Mouse (Mus musculus) kidney, embryonic 16.5 days (tissue): ENCODE data around the gene 4933425L06Rik. TPM values are rescaled to one million over a fixed set of nuclear protein-coding genes. Genes with fewer than 3 reads are reported as not detected.

Source experiments
- ATAC-seq: fragments of 200-750 bp; cut with Nextera tagmentation; 2 replicates; pipeline ENCODE4 v1.8.0; 2017; ENCODE audit warnings: moderate TSS enrichment; ENCODE audit not compliant: low FRiP score, low TSS enrichment
- H3K27ac ChIP-seq: fragments of 300-500 bp; sonication (generic); 2 replicates; pipeline ENCODE4 v1.5.1; 2014; ENCODE audit warnings: low read length
- H3K27me3 ChIP-seq: fragments of 300-500 bp; sonication (generic); 2 replicates; pipeline ENCODE4 v1.6.1; 2014; ENCODE audit warnings: low read length, control low read depth, mixed read lengths; ENCODE audit not compliant: insufficient read depth
- H3K36me3 ChIP-seq: fragments of 300-500 bp; sonication (generic); 2 replicates; pipeline ENCODE4 v1.6.1; 2014; ENCODE audit warnings: low read length, control low read depth, mixed read lengths; ENCODE audit not compliant: insufficient read depth
- H3K4me1 ChIP-seq: fragments of 300-500 bp; sonication (generic); 2 replicates; pipeline ENCODE4 v1.6.1; 2014; ENCODE audit warnings: low read length, control low read depth, mixed read lengths; ENCODE audit not compliant: insufficient read depth
- H3K4me2 ChIP-seq: fragments of 300-500 bp; sonication (generic); replicated peaks from 2 replicates; pipeline ENCODE4 v1.6.1; 2014; ENCODE audit warnings: low read depth, low read length
- H3K4me3 ChIP-seq: fragments of 300-500 bp; sonication (generic); 2 replicates; pipeline ENCODE4 v1.5.1; 2014; ENCODE audit warnings: mild to moderate bottlenecking, low read length
- H3K9ac ChIP-seq: fragments of 300-500 bp; sonication (generic); replicated peaks from 2 replicates; pipeline ENCODE4 v1.6.1; 2014; ENCODE audit warnings: low read length
- H3K9me3 ChIP-seq: fragments of 300-500 bp; sonication (generic); 2 replicates; pipeline ENCODE4 v1.6.1; 2016; ENCODE audit warnings: low read length, control low read depth
- WGBS: fragments of 180-500 bp; shearing (Covaris S2); extraction: QIAGEN DNeasy Blood & Tissue Kit; methylation state at CpG from one replicate; pipeline ENCODE4 v1.1.7; 2014; 5-methylcytosine and 5-hydroxymethylcytosine counted together
- polyA plus RNA-seq: library from polyadenylated mRNA; unstranded; fragments of >200 nt; fragmentation: Nextera tagmentation; extraction: Ambion mirVana; gene quantifications from 2 replicates; pipeline ENCODE4 v1.2.1, GENCODE M21; 2015

Gene 4933425L06Rik
- polyA plus RNA-seq, 1 experiment from 2014 or later: not detected

- Histone ChIP-seq H3K36me3 (no peaks in the 10 kb centered on the region), H3K4me3 (no peak overlapping the region), H3K9me3 (no peaks in the 10 kb centered on the region), H3K27ac (no peak overlapping the region), H3K4me2 (no peak overlapping the region), H3K9ac (no peak overlapping the region), H3K27me3 (no peaks in the 10 kb centered on the region), H3K4me1 (no peaks in the 10 kb centered on the region)
- no peak for ATAC-seq
- WGBS: 81% methylated on average over 6 of the region's 6 CpGs
These were observed 48.2 kb downstream of the 4933425L06Rik start for GRCm38 (mm10) chr13:105130080-105130479.

- Histone ChIP-seq H3K27ac (no peak overlapping the region), H3K9me3 (no peaks in the 10 kb centered on the region), H3K27me3 (no peaks in the 10 kb centered on the region), H3K4me3 (no peak overlapping the region), H3K9ac (no peak overlapping the region), H3K4me2 (no peak overlapping the region), H3K4me1 (no peaks in the 10 kb centered on the region), H3K36me3 (no peaks in the 10 kb centered on the region)
- ATAC-seq: peak; percentile 73; the same call in 1 of the 2 replicates
- 38% methylated on average over 6 of the region's 6 CpGs for WGBS
These were observed 50.4 kb downstream of the 4933425L06Rik start for GRCm38 (mm10) chr13:105132370-105132769.

- H3K27me3 ChIP-seq: no peaks in the 10 kb centered on the region
- no peak overlapping the region for H3K4me2 ChIP-seq
- H3K9me3 ChIP-seq: no peaks in the 10 kb centered on the region
- no peak; the same call in 1 of the 2 replicates for ATAC-seq
- WGBS: 76% methylated on average over 2 of the region's 2 CpGs
- no peaks in the 10 kb centered on the region for H3K4me1 ChIP-seq
- H3K27ac ChIP-seq: no peak overlapping the region
- H3K36me3 ChIP-seq: no peaks in the 10 kb centered on the region
- H3K4me3 ChIP-seq: no peak overlapping the region
- H3K9ac ChIP-seq: no peak overlapping the region
These were observed 50.9 kb downstream of the 4933425L06Rik start for GRCm38 (mm10) chr13:105132776-105133175.

- ATAC-seq: no peak
- Histone ChIP-seq H3K9me3 (no peaks in the 10 kb centered on the region), H3K4me1 (no peaks in the 10 kb centered on the region), H3K36me3 (no peaks in the 10 kb centered on the region), H3K9ac (no peak overlapping the region), H3K4me2 (no peak overlapping the region), H3K27me3 (no peaks in the 10 kb centered on the region), H3K27ac (no peak overlapping the region), H3K4me3 (no peak overlapping the region)
- 62% methylated on average over 5 of the region's 5 CpGs for WGBS
These were observed 52.5 kb downstream of the 4933425L06Rik start for GRCm38 (mm10) chr13:105134397-105134796.

- ATAC-seq: no peak
- Histone ChIP-seq H3K4me1 (no peaks in the 10 kb centered on the region), H3K4me2 (no peak overlapping the region), H3K27me3 (no peaks in the 10 kb centered on the region), H3K9ac (no peak overlapping the region), H3K9me3 (no peaks in the 10 kb centered on the region), H3K4me3 (no peak overlapping the region), H3K27ac (no peak overlapping the region), H3K36me3 (no peaks in the 10 kb centered on the region)
- 76% methylated on average over 4 of the region's 4 CpGs for WGBS
These were observed 58.0 kb downstream of the 4933425L06Rik start for GRCm38 (mm10) chr13:105139881-105140280.

GRCm38 (mm10) chr13:105146827-105147226 lies 64.9 kb downstream of the 4933425L06Rik start:
- Histone ChIP-seq H3K36me3 (no peaks in the 10 kb centered on the region), H3K9me3 (no peaks in the 10 kb centered on the region), H3K4me2 (no peak overlapping the region), H3K27ac (no peak overlapping the region), H3K4me1 (no peaks in the 10 kb centered on the region), H3K27me3 (no peaks in the 10 kb centered on the region), H3K9ac (no peak overlapping the region), H3K4me3 (no peak overlapping the region)
- ATAC-seq: no peak
- WGBS: 45% methylated on average over 1 of the region's 1 CpGs

GRCm38 (mm10) chr13:105147795-105148418 lies 66.0 kb downstream of the 4933425L06Rik start:
- Histone ChIP-seq H3K27ac (no peak overlapping the region), H3K4me1 (no peaks in the 10 kb centered on the region), H3K4me2 (no peak overlapping the region), H3K27me3 (no peaks in the 10 kb centered on the region), H3K36me3 (no peaks in the 10 kb centered on the region), H3K9me3 (no peaks in the 10 kb centered on the region), H3K9ac (no peak overlapping the region), H3K4me3 (no peak overlapping the region)
- 56% methylated on average over 4 of the region's 4 CpGs for WGBS
- peak; percentile 80 for ATAC-seq

- H3K9ac ChIP-seq: no peak overlapping the region
- no peak for ATAC-seq
- no peak overlapping the region for H3K4me3 ChIP-seq
- H3K27ac ChIP-seq: no peak overlapping the region
- no peaks in the 10 kb centered on the region for H3K4me1 ChIP-seq
- no peak overlapping the region for H3K4me2 ChIP-seq
- no peaks in the 10 kb centered on the region for H3K36me3 ChIP-seq
- no peaks in the 10 kb centered on the region for H3K27me3 ChIP-seq
- no peaks in the 10 kb centered on the region for H3K9me3 ChIP-seq
- 85% methylated on average over 3 of the region's 3 CpGs for WGBS
These were observed 68.1 kb downstream of the 4933425L06Rik start for GRCm38 (mm10) chr13:105150006-105150405.

GRCm38 (mm10) chr13:105153955-105154354 lies 72.0 kb downstream of the 4933425L06Rik start:
- H3K27me3 ChIP-seq: no peaks in the 10 kb centered on the region
- H3K4me3 ChIP-seq: no peak overlapping the region
- H3K4me2 ChIP-seq: no peak overlapping the region
- WGBS: 58% methylated on average over 4 of the region's 4 CpGs
- ATAC-seq: no peak
- no peak overlapping the region for H3K27ac ChIP-seq
- H3K9me3 ChIP-seq: no peaks in the 10 kb centered on the region
- no peak overlapping the region for H3K9ac ChIP-seq
- no peaks in the 10 kb centered on the region for H3K36me3 ChIP-seq
- no peaks in the 10 kb centered on the region for H3K4me1 ChIP-seq

- H3K27ac ChIP-seq: no peak overlapping the region
- no peak overlapping the region for H3K4me3 ChIP-seq
- 72% methylated on average over 6 of the region's 6 CpGs for WGBS
- H3K9me3 ChIP-seq: no peaks in the 10 kb centered on the region
- ATAC-seq: no peak
- no peak overlapping the region for H3K4me2 ChIP-seq
- no peaks in the 10 kb centered on the region for H3K4me1 ChIP-seq
- no peaks in the 10 kb centered on the region for H3K27me3 ChIP-seq
- no peak overlapping the region for H3K9ac ChIP-seq
- H3K36me3 ChIP-seq: no peaks in the 10 kb centered on the region
These were observed 83.5 kb downstream of the 4933425L06Rik start for GRCm38 (mm10) chr13:105165441-105165840.
